Mouse (Mus musculus): ENCODE measurements at regions not wholly inside any gene's neighbourhood (a gene's known extent, or its start where the extent isn't known, plus 50 kb on each side); places are given as distances from the start of the nearest gene placed in this dataset.
A peak's percentile ranks its signal among the peaks of the same experiment; 100 is the strongest.
"Not testable (repeated sequence)": the region's sequence is repeated elsewhere in the genome, so short reads cannot be mapped to it uniquely, and the experiment has no call there.

DNA sequence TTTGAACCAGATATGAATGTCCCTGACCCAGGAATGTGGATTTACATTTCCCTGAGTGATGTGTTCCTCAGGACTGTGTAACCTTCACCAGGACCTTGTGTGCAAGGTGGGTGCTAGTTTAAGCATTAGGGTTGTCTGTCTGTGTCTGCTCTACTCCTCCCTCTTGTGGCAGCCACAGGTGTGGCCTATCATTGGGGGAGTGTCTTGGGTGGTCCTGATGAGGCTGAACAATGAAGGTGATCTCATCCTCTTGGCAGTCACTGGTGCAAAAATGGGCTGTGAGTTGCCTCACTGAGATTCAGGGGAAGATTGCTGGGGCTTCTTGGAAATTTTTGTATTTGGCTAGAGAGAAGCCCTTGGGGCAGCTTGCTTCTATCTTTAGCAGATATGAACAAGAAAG, 179.4 kb upstream of the Ube2e1 start:
- TF ChIP-seq CTCF (IDR thresholded peaks at IDR 0.05; ENCODE audit: borderline replicate concordance, extremely low read depth, insufficient read depth, insufficient read length) = peak; percentile 42; the same call in 1 of the 2 replicates
- no peak for TF ChIP-seq POLR2A (IDR thresholded peaks at IDR 0.05; ENCODE audit: borderline replicate concordance, extremely low read depth, insufficient read depth, insufficient read length, poor library complexity, severe bottlenecking)
- DNase-seq (ENCODE audit: low read depth) = peak; percentile 21

GRCm38 (mm10) chr14:18508359-18508647, 176.6 kb upstream of the Ube2e1 start:
- DNase-seq (ENCODE audit: low read depth) = no peak
- TF ChIP-seq CTCF (IDR thresholded peaks at IDR 0.05; ENCODE audit: borderline replicate concordance, extremely low read depth, insufficient read depth, insufficient read length) (no peak), POLR2A (IDR thresholded peaks at IDR 0.05; ENCODE audit: borderline replicate concordance, extremely low read depth, insufficient read depth, insufficient read length, poor library complexity, severe bottlenecking) (no peak)

DNA sequence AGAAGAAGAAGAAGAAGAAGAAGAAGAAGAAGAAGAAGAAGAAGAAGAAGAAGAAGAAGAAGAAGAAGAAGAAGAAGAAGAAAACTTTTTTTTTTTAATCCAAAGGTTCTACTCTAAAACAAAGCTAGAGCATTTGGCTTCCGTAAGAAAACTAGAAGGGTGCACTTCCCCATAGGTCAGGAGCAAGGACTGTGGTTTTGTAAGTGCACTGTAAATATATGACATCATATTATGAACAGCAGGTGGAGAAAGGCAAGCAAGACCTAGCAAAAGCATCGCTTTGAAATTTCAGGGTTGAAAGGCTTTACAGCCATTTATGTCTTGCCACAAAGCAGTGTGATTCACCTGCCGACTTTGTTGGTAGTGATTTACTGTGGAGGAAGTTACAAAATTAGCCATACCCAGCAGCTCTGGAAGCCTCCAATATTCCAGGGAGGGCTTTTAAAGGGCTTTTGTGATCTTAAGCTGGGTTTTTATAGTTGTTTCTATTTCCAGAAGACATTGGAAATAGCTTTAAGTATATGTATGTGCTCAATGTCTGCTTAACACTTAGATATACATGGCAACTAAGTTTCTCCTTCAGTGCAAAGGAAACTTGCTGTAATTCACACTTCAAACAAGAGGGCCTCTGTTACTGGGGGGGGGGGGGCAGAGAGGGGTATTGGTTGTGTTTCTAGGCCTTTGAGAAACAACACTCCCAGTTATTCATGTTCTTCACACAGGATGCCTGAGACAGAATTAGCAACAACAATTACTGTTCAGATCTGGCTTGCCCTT, 176.1 kb upstream of the Ube2e1 start:
- DNase-seq (ENCODE audit: low read depth) = peak; percentile 29
- TF ChIP-seq CTCF (IDR thresholded peaks at IDR 0.05; ENCODE audit: borderline replicate concordance, extremely low read depth, insufficient read depth, insufficient read length) (no peak), POLR2A (IDR thresholded peaks at IDR 0.05; ENCODE audit: borderline replicate concordance, extremely low read depth, insufficient read depth, insufficient read length, poor library complexity, severe bottlenecking) (no peak)

GRCm38 (mm10) chr14:18506168-18506567, 174.5 kb upstream of the Ube2e1 start:
- peak; percentile 52 for DNase-seq (ENCODE audit: low read depth)

GRCm38 (mm10) chr14:18500249-18500832, 168.7 kb upstream of the Ube2e1 start:
- peak; percentile 66 for DNase-seq (ENCODE audit: low read depth)
- TF ChIP-seq CTCF (IDR thresholded peaks at IDR 0.05; ENCODE audit: borderline replicate concordance, extremely low read depth, insufficient read depth, insufficient read length) (no peak), POLR2A (IDR thresholded peaks at IDR 0.05; ENCODE audit: borderline replicate concordance, extremely low read depth, insufficient read depth, insufficient read length, poor library complexity, severe bottlenecking) (no peak)

More at GRCm38 (mm10) chr14:18506168-18506567, 174.5 kb upstream of the Ube2e1 start:
- peak; percentile 33; the same call in 1 of the 2 replicates for TF ChIP-seq CTCF (IDR thresholded peaks at IDR 0.05; ENCODE audit: borderline replicate concordance, extremely low read depth, insufficient read depth, insufficient read length)
- no peak for TF ChIP-seq POLR2A (IDR thresholded peaks at IDR 0.05; ENCODE audit: borderline replicate concordance, extremely low read depth, insufficient read depth, insufficient read length, poor library complexity, severe bottlenecking)

GRCm38 (mm10) chr14:18494048-18494447, 162.4 kb upstream of the Ube2e1 start:
- no peak for DNase-seq (ENCODE audit: low read depth)

GRCm38 (mm10) chr14:18486132-18486800, 154.6 kb upstream of the Ube2e1 start:
- DNase-seq (ENCODE audit: low read depth) = peak; percentile 46
- no peak for TF ChIP-seq POLR2A (IDR thresholded peaks at IDR 0.05; ENCODE audit: borderline replicate concordance, extremely low read depth, insufficient read depth, insufficient read length, poor library complexity, severe bottlenecking)
- TF ChIP-seq CTCF (IDR thresholded peaks at IDR 0.05; ENCODE audit: borderline replicate concordance, extremely low read depth, insufficient read depth, insufficient read length) = no peak

More at GRCm38 (mm10) chr14:18494048-18494447, 162.4 kb upstream of the Ube2e1 start:
- no peak for TF ChIP-seq CTCF (IDR thresholded peaks at IDR 0.05; ENCODE audit: borderline replicate concordance, extremely low read depth, insufficient read depth, insufficient read length)
- no peak for TF ChIP-seq POLR2A (IDR thresholded peaks at IDR 0.05; ENCODE audit: borderline replicate concordance, extremely low read depth, insufficient read depth, insufficient read length, poor library complexity, severe bottlenecking)

DNA sequence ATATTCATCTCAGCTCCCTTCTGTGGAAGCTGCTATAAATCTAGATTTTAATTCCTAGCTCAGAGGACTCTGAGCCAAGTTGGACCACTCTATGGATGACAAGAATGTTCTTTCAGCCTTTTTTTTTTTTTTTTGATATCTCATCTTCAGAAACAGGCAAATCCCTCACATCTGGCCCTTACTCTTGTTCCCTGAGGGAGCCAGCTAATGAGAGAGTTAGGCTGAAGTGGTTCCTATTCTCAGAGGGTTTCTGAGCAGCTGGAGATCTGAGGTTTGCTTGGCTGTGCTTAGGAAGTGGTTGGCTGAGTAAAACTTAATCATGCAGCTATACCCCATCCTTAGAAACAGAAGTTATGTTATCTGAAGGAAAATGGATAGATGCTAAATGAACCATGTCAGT, 153.9 kb upstream of the Ube2e1 start:
- TF ChIP-seq POLR2A (IDR thresholded peaks at IDR 0.05; ENCODE audit: borderline replicate concordance, extremely low read depth, insufficient read depth, insufficient read length, poor library complexity, severe bottlenecking) (no peak), CTCF (IDR thresholded peaks at IDR 0.05; ENCODE audit: borderline replicate concordance, extremely low read depth, insufficient read depth, insufficient read length) (no peak)
- DNase-seq (ENCODE audit: low read depth) = no peak

GRCm38 (mm10) chr14:18476795-18477320, 145.2 kb upstream of the Ube2e1 start:
- no peak for DNase-seq (ENCODE audit: low read depth)
- TF ChIP-seq POLR2A (IDR thresholded peaks at IDR 0.05; ENCODE audit: borderline replicate concordance, extremely low read depth, insufficient read depth, insufficient read length, poor library complexity, severe bottlenecking) (no peak), CTCF (IDR thresholded peaks at IDR 0.05; ENCODE audit: borderline replicate concordance, extremely low read depth, insufficient read depth, insufficient read length) (no peak)

GRCm38 (mm10) chr14:18468611-18469010, 137.0 kb upstream of the Ube2e1 start:
- DNase-seq (ENCODE audit: low read depth) = peak; percentile 22
- TF ChIP-seq CTCF (IDR thresholded peaks at IDR 0.05; ENCODE audit: borderline replicate concordance, extremely low read depth, insufficient read depth, insufficient read length) (no peak), POLR2A (IDR thresholded peaks at IDR 0.05; ENCODE audit: borderline replicate concordance, extremely low read depth, insufficient read depth, insufficient read length, poor library complexity, severe bottlenecking) (no peak)

DNA sequence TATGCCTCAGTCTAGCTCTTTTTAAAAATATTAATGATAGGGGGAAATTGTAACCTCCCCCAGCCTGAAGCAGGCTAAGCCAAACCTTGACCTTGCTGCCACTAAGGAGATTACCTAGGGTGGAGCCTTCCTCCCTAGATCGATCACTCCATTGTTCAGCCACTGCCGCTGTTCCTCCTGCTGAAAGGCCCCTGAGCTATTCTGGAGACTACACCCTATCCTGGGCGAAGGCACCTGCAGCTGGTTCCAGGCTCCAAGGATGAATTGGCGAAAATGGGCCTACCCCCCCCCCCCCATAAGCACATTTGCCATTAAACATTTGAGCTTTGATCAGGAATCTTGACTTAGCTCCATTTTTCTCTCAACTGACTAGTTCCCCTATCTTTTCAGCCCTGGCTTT, 135.2 kb upstream of the Ube2e1 start:
- DNase-seq (ENCODE audit: low read depth) = not testable (repeated sequence)

- DNase-seq (ENCODE audit: low read depth) = peak; percentile 22
Measured at GRCm38 (mm10) chr14:18464199-18464598, 132.5 kb upstream of the Ube2e1 start.
